Mouse (Mus musculus) liver, postnatal 0 days (tissue): ENCODE measurements around the gene Kcnmb4. TPM values are rescaled to one million over a fixed set of nuclear protein-coding genes. Genes with fewer than 3 reads are reported as not detected.

Source experiments
- ATAC-seq: fragments of 200-750 bp; cut with Nextera tagmentation; 2 replicates; pipeline ENCODE4 v1.8.0; 2017; ENCODE audit warnings: mild to moderate bottlenecking, moderate library complexity
- DNase-seq: peaks from one replicate; pipeline ENCODE4 v3.0.0-alpha.2; 2016
- H3K27ac ChIP-seq: fragments of 300-500 bp; sonication (generic); 2 replicates; pipeline ENCODE4 v1.5.1; 2014; ENCODE audit warnings: antibody characterized with exemption, moderate library complexity, mild to moderate bottlenecking, low read depth
- H3K27me3 ChIP-seq: fragments of 300-500 bp; sonication (generic); 2 replicates; pipeline ENCODE4 v1.6.1; 2014; ENCODE audit warnings: low read length, control low read depth, mixed read lengths; ENCODE audit not compliant: insufficient read depth
- H3K36me3 ChIP-seq: fragments of 300-500 bp; sonication (generic); replicated peaks from 2 replicates; pipeline ENCODE4 v1.6.1; 2014; ENCODE audit warnings: mild to moderate bottlenecking, control low read depth, low read length, moderate library complexity, mixed read lengths; ENCODE audit not compliant: insufficient read depth
- H3K4me1 ChIP-seq: fragments of 300-500 bp; sonication (generic); 2 replicates; pipeline ENCODE4 v1.6.1; 2014; ENCODE audit warnings: antibody characterized with exemption, mild to moderate bottlenecking, control low read depth; ENCODE audit not compliant: insufficient read depth
- H3K4me2 ChIP-seq: fragments of 300-500 bp; sonication (generic); 2 replicates; pipeline ENCODE4 v1.6.1; 2014; ENCODE audit warnings: low read depth, mild to moderate bottlenecking, low read length, moderate library complexity, mixed read lengths
- H3K4me3 ChIP-seq: fragments of 300-500 bp; sonication (generic); 2 replicates; pipeline ENCODE4 v1.5.1; 2014; ENCODE audit warnings: low read depth, low read length
- H3K9ac ChIP-seq: fragments of 300-500 bp; sonication (generic); replicated peaks from 2 replicates; pipeline ENCODE4 v1.6.1; 2014; ENCODE audit warnings: mild to moderate bottlenecking, moderate library complexity
- H3K9me3 ChIP-seq: fragments of 300-500 bp; sonication (generic); 2 replicates; pipeline ENCODE4 v1.6.1; 2016; ENCODE audit warnings: mild to moderate bottlenecking, control low read depth, low read length, mixed read lengths
- CTCF ChIP-seq: sonication (generic); IDR thresholded peaks from 2 replicates; pipeline ENCODE4 v1.5.1; 2016; ENCODE audit warnings: antibody characterized with exemption, low read depth
- EP300 ChIP-seq: IDR thresholded peaks from 2 replicates; pipeline ENCODE4 v1.6.1; 2016; ENCODE audit warnings: antibody characterized with exemption, low read depth, mild to moderate bottlenecking
- WGBS: fragments of 180-500 bp; shearing (Covaris S2); extraction: QIAGEN DNeasy Blood & Tissue Kit; methylation state at CpG from one replicate; pipeline ENCODE4 v1.1.7; 2014; ENCODE audit not compliant: insufficient replicate concordance; 5-methylcytosine and 5-hydroxymethylcytosine counted together
- polyA plus RNA-seq: library from polyadenylated mRNA; unstranded; fragments of >200 nt; fragmentation: Nextera tagmentation; extraction: Ambion mirVana; gene quantifications from 2 replicates; pipeline ENCODE4 v1.2.1, GENCODE M21; 2015

Gene Kcnmb4
- polyA plus RNA-seq, 1 experiment from 2014 or later, result not detected

- ATAC-seq (no peak), DNase-seq (no peak)
- H3K27ac ChIP-seq, result no peak overlapping the region
- H3K9ac ChIP-seq, result no peak overlapping the region
- TF ChIP-seq CTCF (no peak), EP300 (no peak)
- H3K36me3 ChIP-seq, result no peaks in the 10 kb centered on the region
- no peaks in the 10 kb centered on the region for H3K27me3 ChIP-seq
- 91% methylated on average over 9 of the region's 9 CpGs for WGBS
- no peaks in the 10 kb centered on the region for H3K9me3 ChIP-seq
- H3K4me3 ChIP-seq, result no peak overlapping the region
- H3K4me2 ChIP-seq, result no peak overlapping the region
- no peaks in the 10 kb centered on the region for H3K4me1 ChIP-seq
Measured at GRCm38 (mm10) chr10:116461443-116461842, 12.2 kb downstream of the Kcnmb4 start.

- WGBS, result 83% methylated on average over 9 of the region's 9 CpGs
- TF ChIP-seq EP300 (no peak), CTCF (no peak)
- Histone ChIP-seq H3K9ac (no peak overlapping the region), H3K36me3 (no peaks in the 10 kb centered on the region), H3K27me3 (no peaks in the 10 kb centered on the region), H3K4me3 (no peak overlapping the region), H3K4me2 (no peak overlapping the region), H3K9me3 (no peaks in the 10 kb centered on the region), H3K27ac (no peak overlapping the region), H3K4me1 (no peaks in the 10 kb centered on the region)
- ATAC-seq (no peak), DNase-seq (no peak)
Measured at GRCm38 (mm10) chr10:116458786-116459185, 14.9 kb downstream of the Kcnmb4 start.

- Histone ChIP-seq H3K4me1 (no peaks in the 10 kb centered on the region), H3K9ac (no peak overlapping the region), H3K4me2 (no peak overlapping the region), H3K27ac (no peak overlapping the region), H3K9me3 (peaks cover 3% of the 10 kb centered on the region; the same call in 1 of the 2 replicates), H3K27me3 (no peaks in the 10 kb centered on the region), H3K36me3 (no peaks in the 10 kb centered on the region), H3K4me3 (no peak overlapping the region)
- 86% methylated on average over 7 of the region's 7 CpGs for WGBS
- TF ChIP-seq CTCF (0 out of 2 replicates have a peak, but pooled peaks have one; percentile 11), EP300 (no peak)
- peak; percentile 8 for DNase-seq
- no peak for ATAC-seq
Measured at GRCm38 (mm10) chr10:116452771-116453170, 20.9 kb downstream of the Kcnmb4 start.

GRCm38 (mm10) chr10:116450621-116451020 lies 23.1 kb downstream of the Kcnmb4 start:
- no peaks in the 10 kb centered on the region for H3K27me3 ChIP-seq
- H3K4me3 ChIP-seq, result no peak overlapping the region
- no peaks in the 10 kb centered on the region for H3K4me1 ChIP-seq
- peak; percentile 7 for DNase-seq
- H3K9ac ChIP-seq, result no peak overlapping the region
- no peak overlapping the region for H3K27ac ChIP-seq
- no peaks in the 10 kb centered on the region for H3K36me3 ChIP-seq
- no peak for ATAC-seq
- 63% methylated on average over 9 of the region's 9 CpGs for WGBS
- H3K9me3 ChIP-seq, result peaks cover 3% of the 10 kb centered on the region; the same call in 1 of the 2 replicates
- H3K4me2 ChIP-seq, result no peak overlapping the region
- TF ChIP-seq EP300, result no peak
- no peak for TF ChIP-seq CTCF

- 89% methylated on average over 12 of the region's 12 CpGs for WGBS
- peak; percentile 5 for DNase-seq
- Histone ChIP-seq H3K36me3 (no peaks in the 10 kb centered on the region), H3K4me3 (no peak overlapping the region), H3K9me3 (peaks cover 3% of the 10 kb centered on the region; the same call in 1 of the 2 replicates), H3K4me2 (no peak overlapping the region), H3K4me1 (no peaks in the 10 kb centered on the region), H3K27me3 (no peaks in the 10 kb centered on the region), H3K27ac (no peak overlapping the region), H3K9ac (no peak overlapping the region)
- no peak for ATAC-seq
- no peak for TF ChIP-seq EP300
- TF ChIP-seq CTCF, result no peak
Measured at GRCm38 (mm10) chr10:116448166-116448565, 25.5 kb downstream of the Kcnmb4 start.

GRCm38 (mm10) chr10:116447176-116447575 lies 26.5 kb downstream of the Kcnmb4 start:
- WGBS, result 89% methylated on average over 9 of the region's 9 CpGs
- Histone ChIP-seq H3K27ac (no peak overlapping the region), H3K4me2 (no peak overlapping the region), H3K4me1 (no peaks in the 10 kb centered on the region), H3K4me3 (no peak overlapping the region), H3K9ac (no peak overlapping the region), H3K36me3 (no peaks in the 10 kb centered on the region), H3K27me3 (no peaks in the 10 kb centered on the region), H3K9me3 (no peaks in the 10 kb centered on the region)
- ATAC-seq (no peak), DNase-seq (peak; percentile 1)
- TF ChIP-seq CTCF (no peak), EP300 (no peak)

GRCm38 (mm10) chr10:116446040-116446439 lies 27.6 kb downstream of the Kcnmb4 start:
- Histone ChIP-seq H3K27me3 (no peaks in the 10 kb centered on the region), H3K9ac (no peak overlapping the region), H3K27ac (no peak overlapping the region), H3K36me3 (no peaks in the 10 kb centered on the region), H3K4me1 (no peaks in the 10 kb centered on the region), H3K9me3 (no peaks in the 10 kb centered on the region), H3K4me2 (no peak overlapping the region), H3K4me3 (no peak overlapping the region)
- no peak for ATAC-seq
- peak; percentile 6 for DNase-seq
- no peak for TF ChIP-seq EP300
- TF ChIP-seq CTCF, result no peak
- 85% methylated on average over 10 of the region's 12 CpGs for WGBS
